Mouse (Mus musculus) liver, embryonic 14.5 days (tissue): ENCODE data around the gene Dtnbp1. TPM values are rescaled to one million over a fixed set of nuclear protein-coding genes. Genes with fewer than 3 reads are reported as not detected.
A peak's percentile ranks its signal among the peaks of the same experiment; 100 is the strongest.

Experiments used
- ATAC-seq: fragments of 200-750 bp; cut with Nextera tagmentation; 2 replicates; pipeline ENCODE4 v1.8.0; 2017; ENCODE audit warnings: moderate number of reproducible peaks, mild to moderate bottlenecking, moderate library complexity; ENCODE audit not compliant: insufficient read depth
- DNase-seq, 3 experiments: peaks; one replicate each; pipeline ENCODE4 v3.0.0-alpha.2; 2012 to 2013; ENCODE audit warnings: low read depth in 3 of 3, low spot score in 3 of 3
- H3K27ac ChIP-seq: fragments of 300-500 bp; sonication (generic); 2 replicates; pipeline ENCODE4 v1.5.1; 2014; ENCODE audit warnings: moderate library complexity, mild to moderate bottlenecking, control low read depth, inconsistent platforms
- H3K27me3 ChIP-seq: fragments of 300-500 bp; sonication (generic); 2 replicates; pipeline ENCODE4 v1.6.1; 2014; ENCODE audit warnings: mild to moderate bottlenecking, low read length, moderate library complexity; ENCODE audit not compliant: control insufficient read depth, insufficient read depth
- H3K36me3 ChIP-seq: fragments of 300-500 bp; sonication (generic); replicated peaks from 2 replicates; pipeline ENCODE4 v1.6.1; 2014; ENCODE audit warnings: low read depth; ENCODE audit not compliant: control insufficient read depth, insufficient read depth
- H3K4me1 ChIP-seq, 2 experiments: fragments of 200-500 bp in 1 of 2; fragments of 300-500 bp in 1 of 2; sonication (generic) in 1 of 2; replicated peaks; 2 replicates each; pipeline ENCODE4 v1.6.1; 2012 to 2014; ENCODE audit warnings: antibody characterized with exemption in 1 of 2, inconsistent platforms in 1 of 2, low read length in 1 of 2; ENCODE audit not compliant: control insufficient read depth in 2 of 2, insufficient read depth in 2 of 2
- H3K4me2 ChIP-seq: fragments of 300-500 bp; sonication (generic); 2 replicates; pipeline ENCODE4 v1.6.1; 2014; ENCODE audit warnings: low read depth, mild to moderate bottlenecking, control low read depth, moderate library complexity
- H3K4me3 ChIP-seq, 2 experiments: fragments of 200-500 bp in 1 of 2; fragments of 300-500 bp in 1 of 2; sonication (generic) in 1 of 2; 2 replicates each; pipeline ENCODE4 v1.5.1; 2012 to 2014; ENCODE audit warnings: low read depth in 2 of 2, low read length in 2 of 2, mild to moderate bottlenecking in 2 of 2, control low read depth in 1 of 2, inconsistent platforms in 1 of 2, moderate library complexity in 1 of 2; ENCODE audit not compliant: insufficient read depth in 1 of 2
- H3K9ac ChIP-seq: fragments of 300-500 bp; sonication (generic); replicated peaks from 2 replicates; pipeline ENCODE4 v1.6.1; 2014; ENCODE audit warnings: mild to moderate bottlenecking, control low read depth, moderate library complexity
- H3K9me3 ChIP-seq: fragments of 300-500 bp; sonication (generic); 2 replicates; pipeline ENCODE4 v1.6.1; 2016; ENCODE audit warnings: low read length, mixed read lengths; ENCODE audit not compliant: control insufficient read depth
- CTCF ChIP-seq: IDR thresholded peaks from 2 replicates; pipeline ENCODE4 v1.5.1; 2016; ENCODE audit warnings: antibody characterized with exemption, low read depth, control low read depth
- EP300 ChIP-seq: IDR thresholded peaks from 2 replicates; pipeline ENCODE4 v1.6.1; 2016; ENCODE audit warnings: antibody characterized with exemption, low read depth
- WGBS: fragments of 180-500 bp; shearing (Covaris S2); extraction: QIAGEN DNeasy Blood & Tissue Kit; methylation state at CpG from one replicate; pipeline ENCODE4 v1.1.7; 2014; ENCODE audit not compliant: insufficient replicate concordance; 5-methylcytosine and 5-hydroxymethylcytosine counted together
- polyA plus RNA-seq, 2 experiments: library from polyadenylated mRNA; depleted of rRNA in 1 of 2; stranded (reverse) in 1 of 2; unstranded in 1 of 2; fragments of >200 nt; fragmentation: Nextera tagmentation in 1 of 2; extraction: Ambion mirVana in 1 of 2; gene quantifications; 2 replicates each; pipeline versions ENCODE4 v1.2.1 to v1.2.3; 2012 to 2014

Dtnbp1 gene
- polyA plus RNA-seq, 2 experiments, result 18.9 to 25.0 TPM

- no peak for ATAC-seq
- H3K36me3 ChIP-seq, result no peaks in the 10 kb centered on the region
- no peak overlapping the region for H3K4me3 ChIP-seq
- H3K27me3 ChIP-seq, result no peaks in the 10 kb centered on the region
- TF ChIP-seq EP300, result no peak
- TF ChIP-seq CTCF, result no peak
- no peaks in the 10 kb centered on the region for H3K4me1 ChIP-seq
- H3K9ac ChIP-seq, result no peak overlapping the region
- H3K27ac ChIP-seq, result no peak overlapping the region
- no peak for DNase-seq
- no peaks in the 10 kb centered on the region for H3K9me3 ChIP-seq
- H3K4me2 ChIP-seq, result no peak overlapping the region
- WGBS, result 64% methylated on average over 20 of the region's 20 CpGs
These were observed 21.6 kb upstream of the Dtnbp1 start for GRCm38 (mm10) chr13:45023356-45024150.

DNA sequence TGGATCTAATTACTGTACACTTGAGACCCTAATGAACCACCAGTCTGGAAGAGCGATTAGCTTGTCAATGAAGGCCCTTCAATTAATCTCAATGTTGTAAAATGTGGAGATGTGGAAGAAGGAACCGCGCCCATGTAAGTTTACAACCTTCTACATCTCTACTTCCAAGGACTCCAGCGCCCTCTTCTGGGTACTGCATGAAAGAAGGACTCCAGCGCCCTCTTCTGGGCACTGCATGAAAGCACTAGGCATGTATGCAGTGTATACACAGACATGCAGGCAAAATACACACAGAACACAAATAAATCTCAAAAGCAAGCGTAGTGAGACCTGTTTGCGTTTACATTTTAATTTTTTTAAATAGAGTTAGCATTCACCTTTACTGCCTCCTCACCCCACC lies 6.2 kb upstream of the Dtnbp1 start:
- TF ChIP-seq CTCF (peak; percentile 84), EP300 (no peak)
- Histone ChIP-seq H3K9me3 (no peaks in the 10 kb centered on the region), H3K36me3 (no peaks in the 10 kb centered on the region), H3K4me1 (no peaks in the 10 kb centered on the region), H3K4me2 (no peak overlapping the region), H3K9ac (no peak overlapping the region), H3K27me3 (no peaks in the 10 kb centered on the region), H3K27ac (no peak overlapping the region), H3K4me3 (no peak overlapping the region)
- WGBS, result 65% methylated on average over 7 of the region's 7 CpGs
- ATAC-seq (no peak), DNase-seq (peak in 2 of 3 experiments; percentile 41 to 44)

- Histone ChIP-seq H3K4me2 (no peak overlapping the region), H3K4me1 (peaks cover 0 to under 1% of the 10 kb centered on the region in 2 experiments; a peak in 2 of 4 replicates), H3K27ac (no peak overlapping the region), H3K9ac (no peak overlapping the region), H3K36me3 (no peaks in the 10 kb centered on the region), H3K9me3 (no peaks in the 10 kb centered on the region), H3K27me3 (no peaks in the 10 kb centered on the region), H3K4me3 (no peak overlapping the region)
- WGBS, result 76% methylated on average over 6 of the region's 6 CpGs
- DNase-seq, result no peak
- TF ChIP-seq EP300 (no peak), CTCF (no peak)
- ATAC-seq, result no peak
These were observed 5.8 kb upstream of the Dtnbp1 start for GRCm38 (mm10) chr13:45007726-45008125.

DNA sequence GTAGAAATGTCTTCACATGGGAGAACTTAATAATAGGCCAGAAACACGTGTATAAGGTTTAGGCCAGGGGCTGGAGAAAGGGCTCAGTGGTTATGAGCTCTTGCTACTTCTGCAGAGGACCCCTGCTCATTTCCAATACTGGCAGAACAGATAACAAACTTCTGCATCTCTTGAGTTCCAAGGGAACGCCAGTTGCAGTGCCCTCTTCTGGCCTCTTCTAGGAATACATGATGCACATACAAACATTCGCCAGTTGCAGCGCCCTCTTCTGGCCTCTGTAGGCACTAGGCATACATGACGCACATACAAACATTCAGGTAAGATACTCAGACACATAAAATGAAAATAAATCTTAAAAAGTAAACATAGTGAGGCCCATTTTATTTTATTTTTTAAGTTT lies 4.5 kb upstream of the Dtnbp1 start:
- TF ChIP-seq EP300 (no peak), CTCF (peak; percentile 80)
- no peak overlapping the region for H3K4me2 ChIP-seq
- 53% methylated on average over 5 of the region's 5 CpGs for WGBS
- ATAC-seq (no peak), DNase-seq (peak; percentile 34 to 47 (median 45))
- peaks cover 0 to 7% of the 10 kb centered on the region in 2 experiments; a peak in 3 of 4 replicates for H3K4me1 ChIP-seq
- no peaks in the 10 kb centered on the region for H3K27me3 ChIP-seq
- H3K9ac ChIP-seq, result no peak overlapping the region
- H3K27ac ChIP-seq, result no peak overlapping the region
- no peak overlapping the region for H3K4me3 ChIP-seq
- H3K36me3 ChIP-seq, result no peaks in the 10 kb centered on the region
- no peaks in the 10 kb centered on the region for H3K9me3 ChIP-seq

- Histone ChIP-seq H3K36me3 (no peaks in the 10 kb centered on the region), H3K27ac (no peak overlapping the region), H3K9me3 (no peaks in the 10 kb centered on the region), H3K4me1 (peaks cover under 1 to 7% of the 10 kb centered on the region in 2 experiments; a peak in 3 of 4 replicates), H3K27me3 (no peaks in the 10 kb centered on the region), H3K9ac (no peak overlapping the region), H3K4me3 (no peak overlapping the region), H3K4me2 (no peak overlapping the region)
- DNase-seq (peak in 1 of 3 experiments; percentile 7), ATAC-seq (no peak)
- no peak for TF ChIP-seq CTCF
- no peak for TF ChIP-seq EP300
- 46% methylated on average over 7 of the region's 7 CpGs for WGBS
These were observed 3.9 kb upstream of the Dtnbp1 start for GRCm38 (mm10) chr13:45005861-45006260.
